Mouse (Mus musculus) right cerebral cortex, postnatal 4 days (tissue): ENCODE measurements around the gene Ankrd63.
A peak's percentile ranks its signal among the peaks of the same experiment; 100 is the strongest.

Experiments
- DNase-seq: peaks from one replicate; pipeline ENCODE4 v3.0.0-alpha.2; 2022

The Ankrd63 gene

GRCm38 (mm10) chr2:118725511-118725910 lies 21.7 kb upstream of the Ankrd63 start:
- DNase-seq, result no peak

- DNase-seq, result no peak
Measured at GRCm38 (mm10) chr2:118723693-118724486, 20.1 kb upstream of the Ankrd63 start.

DNA sequence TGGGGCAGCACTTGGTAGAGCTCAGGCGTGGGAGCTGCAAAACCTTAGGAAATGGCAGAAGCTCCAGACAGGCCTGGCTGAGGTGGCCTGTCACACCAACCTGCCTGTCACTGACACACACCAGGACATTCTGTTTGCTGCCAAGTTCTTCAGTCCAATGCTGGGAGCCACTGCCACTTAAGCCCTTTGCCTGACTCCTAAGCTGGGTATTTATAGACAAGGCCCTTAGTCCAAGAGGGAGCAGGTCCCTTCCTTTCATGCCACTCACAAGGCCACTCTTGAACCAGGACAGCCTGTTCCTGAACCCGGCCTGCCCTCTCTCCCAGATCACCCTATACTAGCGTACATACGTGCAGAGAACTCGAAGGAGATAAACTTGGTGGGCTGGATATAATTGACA lies 12.9 kb upstream of the Ankrd63 start:
- DNase-seq, result no peak

- DNase-seq, result peak; percentile 72
Measured at GRCm38 (mm10) chr2:118714230-118714629, 10.5 kb upstream of the Ankrd63 start.

GRCm38 (mm10) chr2:118713631-118714030 lies 9.9 kb upstream of the Ankrd63 start:
- DNase-seq, result no peak

GRCm38 (mm10) chr2:118711038-118711494 lies 7.3 kb upstream of the Ankrd63 start:
- peak; percentile 68 for DNase-seq

DNA sequence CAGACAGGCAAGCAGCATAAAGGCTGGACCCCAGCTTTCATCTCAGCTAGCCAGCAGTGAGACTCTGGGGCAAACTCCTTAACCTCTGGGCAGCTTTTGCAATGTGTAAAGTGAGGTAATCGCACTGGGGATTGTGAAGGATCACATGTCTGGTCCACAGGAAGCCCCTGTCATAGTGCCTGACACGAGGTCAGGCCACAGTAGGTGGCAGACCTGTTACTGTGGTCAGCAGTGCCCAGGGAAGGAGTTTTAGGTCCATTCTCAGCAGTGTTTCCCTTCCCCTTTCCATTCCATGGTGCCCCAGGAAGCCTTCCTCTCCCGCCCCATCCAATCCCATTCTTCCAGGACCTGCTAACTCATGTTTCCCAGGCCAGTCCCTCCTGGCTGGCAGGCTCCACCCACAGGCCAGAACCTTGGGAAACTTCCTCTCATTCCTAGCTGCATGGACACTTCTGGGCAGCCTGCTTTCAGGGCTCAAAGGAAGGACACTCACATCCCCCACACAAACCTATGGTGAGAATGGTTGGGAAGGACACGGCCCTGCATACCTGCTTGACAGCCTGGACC lies 6.0 kb upstream of the Ankrd63 start:
- DNase-seq, result no peak

DNA sequence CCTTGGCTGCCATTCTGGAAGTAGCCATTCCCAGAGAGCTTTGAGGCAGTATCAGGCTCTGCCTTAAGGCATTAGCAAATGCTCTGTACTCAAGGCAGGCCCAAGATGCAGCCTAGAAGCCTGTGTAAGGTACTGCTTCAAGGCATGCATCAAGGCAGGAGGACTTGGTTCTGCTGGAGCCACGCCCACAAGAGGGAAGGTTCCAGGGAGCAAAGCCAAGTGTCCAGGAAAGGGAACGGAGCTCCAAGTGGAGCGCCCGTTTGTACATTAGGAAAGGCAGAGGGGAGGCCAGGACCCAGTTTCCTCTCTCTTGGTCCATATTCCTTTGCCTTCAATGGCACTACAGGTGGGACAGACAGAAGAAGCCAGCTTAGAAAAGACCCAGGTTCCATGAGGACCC lies 4.7 kb upstream of the Ankrd63 start:
- no peak for DNase-seq

GRCm38 (mm10) chr2:118706436-118706835 lies 2.7 kb upstream of the Ankrd63 start:
- DNase-seq, result no peak

DNA sequence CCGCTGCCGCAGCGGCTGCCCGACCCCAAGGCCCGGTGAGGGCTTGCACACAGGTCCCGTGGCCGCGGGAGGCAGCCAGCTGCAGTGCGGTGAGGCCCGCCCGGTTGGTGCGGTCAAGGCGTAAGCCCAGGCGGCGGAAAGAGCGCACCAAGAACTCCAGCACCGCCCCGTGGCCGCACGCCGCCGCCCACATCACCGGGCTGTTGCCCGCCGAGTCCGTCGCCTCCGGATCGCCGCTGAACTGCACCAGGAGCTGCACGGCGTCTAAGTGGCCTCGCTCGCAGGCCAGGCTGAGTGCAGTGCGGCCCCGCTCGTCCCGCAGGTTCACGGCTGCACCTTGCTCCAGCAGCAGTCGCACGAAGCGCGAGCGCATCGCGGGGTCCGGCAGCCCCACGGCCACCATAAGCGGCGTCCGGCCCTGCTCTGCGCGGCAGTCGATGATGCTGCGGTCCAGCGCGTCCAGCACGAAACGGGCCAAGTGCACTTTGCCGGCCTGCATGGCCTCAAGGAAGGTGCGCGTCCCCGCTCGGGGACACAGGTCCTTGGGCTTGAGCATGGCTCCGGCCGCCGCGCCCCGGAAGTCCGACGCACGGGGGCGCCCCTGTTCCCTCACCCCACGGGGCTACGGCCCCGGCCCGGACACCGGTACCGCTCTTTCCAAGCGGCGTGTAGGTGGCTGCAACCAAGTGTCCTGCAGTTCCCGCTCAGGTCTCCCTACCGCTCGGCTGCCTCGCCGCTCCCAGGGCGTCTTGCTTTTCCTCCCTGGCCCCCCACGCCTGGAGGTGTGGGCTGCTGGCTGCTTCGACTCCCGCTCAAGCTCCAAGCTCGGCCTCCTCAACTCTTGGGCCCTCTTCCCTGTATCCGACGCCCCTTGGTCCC lies 641 bp downstream of the Ankrd63 start:
- no peak for DNase-seq

- no peak for DNase-seq
Measured at GRCm38 (mm10) chr2:118701971-118702882, 1.5 kb downstream of the Ankrd63 start.

DNA sequence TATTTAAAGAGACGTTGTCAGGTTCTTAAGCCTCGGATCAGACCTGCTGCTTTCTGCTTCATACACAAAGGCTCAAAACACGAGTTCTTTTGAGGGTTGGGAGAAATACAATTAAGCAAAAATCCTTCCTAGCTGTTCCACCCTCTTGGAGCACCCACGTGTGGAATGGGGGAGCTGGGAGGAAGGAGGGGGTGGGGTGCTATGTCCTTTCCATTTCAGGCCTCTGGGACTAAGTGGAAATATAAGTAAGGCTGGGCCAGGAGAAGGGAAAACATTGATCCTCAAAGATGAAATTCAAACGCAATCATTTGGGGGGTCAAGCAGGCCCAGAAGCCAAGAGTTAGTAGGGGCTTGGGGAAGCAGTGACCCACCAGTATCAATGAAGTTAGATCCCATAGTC lies 2.6 kb downstream of the Ankrd63 start:
- DNase-seq, result no peak

- DNase-seq, result peak; percentile 86
Measured at GRCm38 (mm10) chr2:118700179-118701062, 3.3 kb downstream of the Ankrd63 start.

GRCm38 (mm10) chr2:118697955-118698354 lies 5.8 kb downstream of the Ankrd63 start:
- no peak for DNase-seq

DNA sequence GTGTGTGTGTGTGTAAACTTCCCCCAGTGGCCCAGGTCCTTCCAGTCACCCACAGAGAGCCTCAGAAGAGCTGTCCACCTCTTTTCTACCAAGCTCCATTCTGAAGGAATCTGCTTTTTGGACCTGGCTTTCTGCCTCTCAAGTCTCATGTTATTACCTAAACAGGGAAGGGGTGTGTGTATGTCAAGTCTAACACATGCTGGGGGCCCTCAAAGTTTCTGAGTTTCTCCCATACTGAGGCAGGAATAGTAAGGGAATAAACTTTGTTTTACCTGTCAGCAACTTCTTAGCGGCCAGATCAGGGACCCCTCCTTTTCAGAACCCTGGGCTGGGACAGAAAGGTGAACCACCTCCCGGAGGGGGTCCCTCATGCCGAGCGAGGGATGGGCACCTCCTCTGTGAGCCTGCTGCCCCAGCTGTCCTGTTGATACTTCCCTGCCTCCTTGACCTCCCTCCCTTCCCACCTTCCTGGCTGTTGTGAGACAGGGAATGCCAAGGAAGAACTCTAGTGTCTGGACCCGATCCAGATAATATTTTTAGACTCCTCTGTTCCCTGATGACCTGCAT lies 6.4 kb downstream of the Ankrd63 start:
- no peak for DNase-seq

- DNase-seq, result no peak
Measured at GRCm38 (mm10) chr2:118696451-118697308, 7.1 kb downstream of the Ankrd63 start.

- DNase-seq, result no peak
Measured at GRCm38 (mm10) chr2:118695677-118696232, 8.0 kb downstream of the Ankrd63 start.

GRCm38 (mm10) chr2:118693370-118693966 lies 10.3 kb downstream of the Ankrd63 start:
- no peak for DNase-seq

DNA sequence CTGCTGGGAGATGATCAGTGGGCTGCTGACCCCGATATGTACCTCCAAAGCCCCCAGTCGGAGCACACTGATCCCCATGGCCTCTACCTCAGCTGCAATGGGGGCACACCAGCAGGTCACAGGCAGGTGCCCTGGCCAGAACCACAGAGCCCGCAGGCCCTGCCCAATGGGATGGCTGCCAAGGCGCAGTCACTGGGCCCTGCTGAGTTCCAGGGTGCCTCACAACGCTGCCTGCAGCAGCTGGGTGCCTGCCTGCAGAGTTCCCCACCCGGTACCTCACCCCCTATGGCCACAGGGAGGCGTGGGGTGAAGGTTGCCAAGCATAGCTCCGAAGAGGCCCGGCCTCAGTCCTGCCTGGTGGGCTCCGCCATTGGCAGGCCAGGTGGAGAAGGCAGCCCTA lies 13.9 kb downstream of the Ankrd63 start:
- no peak for DNase-seq
